Mouse (Mus musculus) ES-Bruce4 (cell line): Measurements from ENCODE around the gene Arv1. TPM values are rescaled to one million over a fixed set of nuclear protein-coding genes. Genes with fewer than 3 reads are reported as not detected.

Experiments used
- H3K27ac ChIP-seq: 2 replicates; pipeline ENCODE4 v1.5.1; 2012; ENCODE audit warnings: low read length, inconsistent platforms; ENCODE audit not compliant: insufficient read depth
- H3K27me3 ChIP-seq: 2 replicates; pipeline ENCODE4 v1.6.1; 2012; ENCODE audit warnings: mild to moderate bottlenecking, low read length, inconsistent platforms; ENCODE audit not compliant: control insufficient read depth, poor library complexity, insufficient read depth, severe bottlenecking
- H3K36me3 ChIP-seq: 2 replicates; pipeline ENCODE4 v1.6.1; 2012; ENCODE audit warnings: inconsistent platforms, mild to moderate bottlenecking, low read length, moderate library complexity; ENCODE audit not compliant: control insufficient read depth, poor library complexity, insufficient read depth, severe bottlenecking
- H3K4me1 ChIP-seq: one replicate; pipeline ENCODE4 v1.8.1; 2011; ENCODE audit warnings: low read length; ENCODE audit not compliant: control insufficient read depth, insufficient read depth
- H3K4me3 ChIP-seq: 2 replicates; pipeline ENCODE4 v1.5.1; 2011; ENCODE audit warnings: low read depth, mild to moderate bottlenecking, low read length
- H3K9ac ChIP-seq: 2 replicates; pipeline ENCODE4 v1.6.1; 2012; ENCODE audit warnings: low read depth, mild to moderate bottlenecking, inconsistent platforms; ENCODE audit not compliant: poor library complexity, severe bottlenecking
- H3K9me3 ChIP-seq: replicated peaks from 2 replicates; pipeline ENCODE4 v1.6.1; 2012; ENCODE audit warnings: mild to moderate bottlenecking, low read length, inconsistent platforms; ENCODE audit not compliant: control insufficient read depth, poor library complexity, insufficient read depth, severe bottlenecking
- CTCF ChIP-seq: IDR thresholded peaks from one replicate; pipeline ENCODE4 v1.8.1; 2011; ENCODE audit warnings: low read depth, low read length
- EP300 ChIP-seq: IDR thresholded peaks from 2 replicates; pipeline ENCODE4 v1.6.1; 2011; ENCODE audit warnings: low read depth, low read length; ENCODE audit not compliant: insufficient read depth
- POLR2A ChIP-seq: IDR thresholded peaks from one replicate; pipeline ENCODE4 v1.8.1; 2011; ENCODE audit warnings: low read length; ENCODE audit not compliant: insufficient read depth
- polyA plus RNA-seq: library from polyadenylated mRNA; stranded (reverse); fragments of >200 nt; gene quantifications from 2 replicates; pipeline ENCODE4 v1.2.4, GENCODE M21; 2011; ENCODE audit warnings: low read depth; ENCODE audit not compliant: missing spikeins, insufficient read depth, insufficient read length

The Arv1 gene
- polyA plus RNA-seq, 1 experiment = 25.4 TPM

DNA sequence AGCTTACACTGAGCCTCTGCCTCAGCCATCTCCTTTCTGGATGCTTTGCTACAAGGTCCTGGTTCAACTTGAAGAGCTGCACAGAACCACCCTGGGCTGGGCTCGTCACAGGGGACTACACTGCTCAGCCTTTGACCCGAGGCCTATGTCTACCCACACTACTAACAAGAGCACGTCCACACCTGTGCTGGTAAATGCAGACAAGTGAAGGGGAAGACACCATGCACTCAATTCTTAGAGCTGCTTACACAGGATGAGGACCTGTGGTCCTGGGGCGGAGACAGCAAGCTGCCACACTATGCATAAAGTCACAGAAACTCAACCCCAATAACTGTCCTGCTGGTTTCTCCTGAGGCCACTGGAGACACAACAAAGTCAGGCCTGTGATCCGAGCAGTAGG, 21.7 kb upstream of the Arv1 start:
- no peaks in the 10 kb centered on the region for H3K4me1 ChIP-seq
- no peaks in the 10 kb centered on the region for H3K27me3 ChIP-seq
- no peak overlapping the region for H3K4me3 ChIP-seq
- peaks cover 24% of the 10 kb centered on the region for H3K36me3 ChIP-seq
- no peaks in the 10 kb centered on the region for H3K9me3 ChIP-seq
- TF ChIP-seq POLR2A (no peak), CTCF (no peak), EP300 (no peak)
- H3K9ac ChIP-seq = no peak overlapping the region
- H3K27ac ChIP-seq = no peak overlapping the region

DNA sequence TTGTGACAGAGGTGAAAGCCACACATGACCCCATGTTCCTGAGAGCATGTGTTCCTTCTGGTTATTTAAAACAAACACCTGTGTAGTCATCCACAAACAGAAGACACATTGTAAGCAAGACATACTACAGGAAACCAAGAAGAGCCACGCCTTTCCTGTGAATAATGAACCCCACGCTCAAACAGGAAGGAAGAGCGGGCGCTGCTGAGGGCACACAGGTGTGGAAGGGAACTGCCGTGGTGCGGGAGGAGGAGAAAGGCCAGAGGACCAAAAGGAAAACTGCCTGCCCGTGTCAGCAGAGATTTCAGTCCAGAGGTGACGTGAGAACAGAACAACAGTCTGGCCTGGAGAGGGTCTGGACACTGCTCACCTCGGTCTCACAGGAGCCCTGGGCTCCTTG, 20.9 kb upstream of the Arv1 start:
- peaks cover 23% of the 10 kb centered on the region for H3K36me3 ChIP-seq
- H3K9me3 ChIP-seq = no peaks in the 10 kb centered on the region
- H3K4me1 ChIP-seq = no peaks in the 10 kb centered on the region
- no peak overlapping the region for H3K9ac ChIP-seq
- H3K4me3 ChIP-seq = no peak overlapping the region
- TF ChIP-seq EP300 (no peak), CTCF (no peak), POLR2A (no peak)
- H3K27me3 ChIP-seq = no peaks in the 10 kb centered on the region
- H3K27ac ChIP-seq = no peak overlapping the region

DNA sequence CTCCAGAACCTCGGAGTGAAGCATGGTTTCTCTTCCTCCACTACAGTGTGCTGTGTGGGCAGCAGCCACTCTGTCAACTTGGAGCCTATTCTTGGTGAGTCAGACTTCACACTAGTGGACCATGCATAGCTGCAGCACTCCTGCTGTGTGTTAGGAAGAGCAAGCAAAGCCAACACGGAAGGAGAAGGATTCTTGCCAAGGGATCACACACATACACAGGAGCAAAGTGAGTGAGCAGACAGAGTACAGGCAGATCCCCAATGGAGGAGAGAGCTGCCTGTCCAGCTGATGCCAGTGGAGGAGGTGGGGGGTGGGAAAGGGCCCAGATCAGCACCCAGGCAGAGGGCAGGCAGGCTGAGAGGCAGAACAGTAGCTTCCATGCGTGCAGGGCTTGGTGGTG, 19.8 kb upstream of the Arv1 start:
- Histone ChIP-seq H3K36me3 (peaks cover 26% of the 10 kb centered on the region), H3K4me1 (no peaks in the 10 kb centered on the region), H3K27ac (no peak overlapping the region), H3K4me3 (no peak overlapping the region), H3K27me3 (no peaks in the 10 kb centered on the region), H3K9ac (no peak overlapping the region), H3K9me3 (no peaks in the 10 kb centered on the region)
- TF ChIP-seq POLR2A = no peak
- TF ChIP-seq CTCF = no peak
- TF ChIP-seq EP300 = no peak

DNA sequence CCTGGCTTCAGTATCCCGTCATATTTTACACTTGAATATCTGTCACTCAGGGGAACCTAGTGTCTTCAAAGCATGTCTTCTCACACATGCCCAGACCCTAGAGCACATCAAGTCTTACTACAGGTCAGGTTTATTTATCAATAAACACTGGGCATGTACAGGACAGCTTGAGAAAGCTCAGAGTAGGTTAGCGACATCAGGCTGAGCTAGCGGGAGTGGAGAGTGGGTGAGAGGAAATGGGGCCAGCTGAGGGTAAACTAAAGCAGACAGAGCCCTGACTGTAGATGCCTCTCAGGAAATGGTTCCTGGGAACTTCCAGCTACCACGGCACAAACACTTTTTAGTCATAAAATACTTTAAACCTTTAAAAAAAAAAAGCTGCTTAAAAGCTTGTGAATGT, 18.4 kb upstream of the Arv1 start:
- Histone ChIP-seq H3K27ac (no peak overlapping the region), H3K9me3 (no peaks in the 10 kb centered on the region), H3K36me3 (peaks cover 24% of the 10 kb centered on the region), H3K27me3 (no peaks in the 10 kb centered on the region), H3K4me1 (no peaks in the 10 kb centered on the region), H3K9ac (no peak overlapping the region), H3K4me3 (no peak overlapping the region)
- TF ChIP-seq EP300 (no peak), CTCF (no peak)

DNA sequence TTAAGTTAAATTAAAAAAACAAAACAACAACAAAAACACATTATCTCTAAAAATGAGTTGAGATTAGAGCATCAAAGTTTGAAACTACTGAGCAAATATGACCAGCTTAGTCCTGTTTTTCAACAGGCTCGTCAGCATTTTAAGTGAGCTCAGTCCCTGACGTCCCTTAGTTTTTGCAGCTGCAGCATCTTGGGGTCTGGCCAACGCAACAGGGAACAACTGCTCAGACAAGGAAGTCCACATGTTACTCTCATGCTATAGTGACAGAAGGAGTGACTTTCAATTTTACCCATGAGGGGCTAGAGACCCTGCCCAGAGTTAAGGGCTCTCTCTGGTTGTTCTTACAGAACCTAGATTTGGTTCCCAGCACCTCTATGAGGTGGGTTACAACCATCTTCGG, 17.6 kb upstream of the Arv1 start:
- no peaks in the 10 kb centered on the region for H3K4me1 ChIP-seq
- no peak overlapping the region for H3K9ac ChIP-seq
- no peak overlapping the region for H3K4me3 ChIP-seq
- H3K36me3 ChIP-seq = peaks cover 18% of the 10 kb centered on the region
- no peaks in the 10 kb centered on the region for H3K27me3 ChIP-seq
- TF ChIP-seq POLR2A (no peak), CTCF (no peak), EP300 (no peak)
- H3K27ac ChIP-seq = no peak overlapping the region
- no peaks in the 10 kb centered on the region for H3K9me3 ChIP-seq

DNA sequence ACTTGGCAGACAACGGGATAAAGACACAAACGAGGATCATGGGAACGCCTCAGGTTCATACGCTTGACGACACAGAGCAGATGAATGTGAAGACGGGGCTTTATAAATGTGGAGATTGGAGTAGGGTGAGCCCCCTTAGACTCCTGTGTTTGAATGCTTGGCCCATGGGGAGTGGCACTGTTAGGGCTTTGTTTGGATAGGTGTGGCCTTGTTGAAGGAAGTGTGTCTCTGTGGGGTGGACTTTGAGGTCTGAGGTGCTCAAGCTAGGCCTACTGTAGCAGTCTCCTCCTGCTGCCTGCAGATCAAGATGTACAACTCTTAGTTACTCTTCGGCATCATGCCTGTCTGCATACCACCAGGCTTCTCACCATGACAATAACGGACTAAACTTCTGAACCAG, 16.1 kb upstream of the Arv1 start:
- Histone ChIP-seq H3K9me3 (no peaks in the 10 kb centered on the region), H3K9ac (no peak overlapping the region), H3K4me3 (no peak overlapping the region), H3K36me3 (peaks cover 24% of the 10 kb centered on the region), H3K27ac (no peak overlapping the region), H3K4me1 (no peaks in the 10 kb centered on the region), H3K27me3 (no peaks in the 10 kb centered on the region)
- TF ChIP-seq POLR2A = no peak
- no peak for TF ChIP-seq CTCF
- no peak for TF ChIP-seq EP300

DNA sequence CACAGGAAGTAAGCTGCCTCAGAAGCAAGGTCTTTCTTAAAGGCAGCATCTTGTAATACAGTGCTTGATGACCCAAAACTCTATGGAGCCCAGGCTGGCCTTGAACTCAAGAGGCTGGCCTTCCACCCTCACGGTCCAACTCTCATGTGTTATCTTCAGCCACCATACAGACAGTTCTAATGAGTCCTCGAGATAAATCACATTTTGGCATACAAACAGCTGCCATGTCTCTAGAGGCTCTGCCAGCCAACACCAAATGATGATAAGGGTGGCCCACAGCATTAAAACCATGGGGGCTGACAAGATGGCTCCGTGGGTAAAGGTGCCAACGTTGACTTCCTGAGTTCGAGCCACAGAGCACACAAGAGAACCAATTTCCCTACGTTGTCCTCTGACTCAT, 8.7 kb upstream of the Arv1 start:
- peaks cover 30% of the 10 kb centered on the region for H3K36me3 ChIP-seq
- no peak overlapping the region for H3K27ac ChIP-seq
- H3K4me1 ChIP-seq = no peaks in the 10 kb centered on the region
- H3K4me3 ChIP-seq = no peak overlapping the region
- no peaks in the 10 kb centered on the region for H3K27me3 ChIP-seq
- TF ChIP-seq CTCF = no peak
- TF ChIP-seq EP300 = no peak
- TF ChIP-seq POLR2A = no peak
- no peaks in the 10 kb centered on the region for H3K9me3 ChIP-seq
- no peak overlapping the region for H3K9ac ChIP-seq
